Mouse (Mus musculus): ENCODE results near the gene Ptprm. TPM values are rescaled to one million over a fixed set of nuclear protein-coding genes. Genes with fewer than 3 reads are reported as not detected.

Gene Ptprm
- polyA plus RNA-seq, 1 experiment from 2014 or later = 11.2 TPM

DNA sequence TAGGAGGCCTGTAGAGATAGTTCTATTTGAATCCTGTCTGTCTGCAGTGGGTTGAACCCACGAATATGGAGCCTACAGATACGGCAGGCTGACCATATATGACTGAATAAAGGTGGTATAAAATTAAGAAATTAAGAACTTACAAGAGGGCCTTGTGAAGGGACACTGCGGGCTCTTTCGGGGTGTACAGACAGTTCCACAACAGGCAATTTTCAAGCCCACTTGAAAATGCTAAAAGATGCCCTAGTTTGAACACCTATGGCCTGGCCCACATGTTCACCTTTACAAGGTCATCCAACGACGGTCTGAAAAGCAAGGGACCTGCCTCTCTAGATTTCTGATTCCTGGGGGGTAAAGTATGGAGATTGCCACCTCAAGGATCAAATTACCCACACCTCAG, 168.3 kb downstream of the Ptprm start:
- no peaks in the 10 kb centered on the region for H3K9me3 ChIP-seq
- H3K4me2 ChIP-seq (replicated peaks) = no peak overlapping the region
- no peak overlapping the region for H3K27ac ChIP-seq
- no peaks in the 10 kb centered on the region for H3K36me3 ChIP-seq
- H3K9ac ChIP-seq = no peak overlapping the region
- WGBS = 84% methylated on average over 6 of the region's 6 CpGs
- H3K4me1 ChIP-seq (replicated peaks) = no peaks in the 10 kb centered on the region
- no peaks in the 10 kb centered on the region for H3K27me3 ChIP-seq (replicated peaks)
- no peak for ATAC-seq
- no peak overlapping the region for H3K4me3 ChIP-seq (replicated peaks)

DNA sequence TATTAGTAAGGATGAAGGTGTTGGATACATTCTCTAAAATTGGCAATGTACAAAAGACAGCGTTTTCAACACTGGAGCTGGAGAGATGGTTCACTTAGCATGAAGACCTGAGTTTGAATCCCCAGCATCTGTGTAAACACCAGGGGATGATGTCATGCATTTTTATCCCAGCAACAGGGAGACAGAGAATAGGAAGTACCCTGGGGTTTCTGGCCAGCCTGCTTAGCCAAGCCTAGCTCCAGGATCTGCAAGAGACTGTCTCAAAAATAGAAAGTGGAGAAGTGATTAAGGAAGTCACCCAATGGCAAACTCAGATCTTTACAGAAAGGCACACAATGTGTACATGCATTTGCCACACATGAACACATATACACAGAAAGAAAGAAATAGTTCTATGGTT, 174.8 kb downstream of the Ptprm start:
- ATAC-seq = no peak
- no peaks in the 10 kb centered on the region for H3K4me1 ChIP-seq (replicated peaks)

DNA sequence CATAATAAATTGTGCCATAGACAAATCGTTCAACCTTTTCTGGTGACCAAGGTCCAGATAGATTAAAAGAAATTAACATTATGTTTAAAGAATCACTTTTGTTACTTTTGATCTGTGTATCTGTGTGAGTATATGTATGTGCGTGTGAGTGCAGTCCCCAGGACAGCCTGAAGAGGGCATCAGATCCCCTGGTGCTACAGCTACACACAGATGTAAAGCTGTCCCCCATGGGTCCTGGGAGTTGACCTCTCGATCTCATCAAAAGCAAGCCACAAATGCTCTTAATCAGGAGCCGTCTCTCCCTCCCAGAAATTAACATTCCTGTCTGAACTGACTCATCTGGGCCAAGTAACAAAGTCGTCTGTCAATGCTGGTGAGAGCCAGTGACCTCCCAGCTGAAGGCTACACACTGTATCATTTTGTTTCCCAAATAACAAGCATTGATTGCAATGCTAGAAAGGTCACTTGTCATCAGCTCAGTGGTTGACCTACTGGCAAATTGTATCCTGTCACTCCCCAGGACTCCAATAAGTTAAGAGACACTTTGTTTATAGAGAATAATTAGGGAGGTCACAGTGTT, 175.5 kb downstream of the Ptprm start:
- ATAC-seq = no peak
- WGBS = 72% methylated on average over 5 of the region's 5 CpGs

More for the DNA sequence above, 174.8 kb downstream of the Ptprm start:
- no peak overlapping the region for H3K4me2 ChIP-seq (replicated peaks)
- 89% methylated on average over 1 of the region's 1 CpGs for WGBS
- no peak overlapping the region for H3K4me3 ChIP-seq (replicated peaks)
- no peaks in the 10 kb centered on the region for H3K27me3 ChIP-seq (replicated peaks)
- H3K9ac ChIP-seq = no peak overlapping the region
- no peaks in the 10 kb centered on the region for H3K9me3 ChIP-seq
- no peaks in the 10 kb centered on the region for H3K36me3 ChIP-seq
- no peak overlapping the region for H3K27ac ChIP-seq

DNA sequence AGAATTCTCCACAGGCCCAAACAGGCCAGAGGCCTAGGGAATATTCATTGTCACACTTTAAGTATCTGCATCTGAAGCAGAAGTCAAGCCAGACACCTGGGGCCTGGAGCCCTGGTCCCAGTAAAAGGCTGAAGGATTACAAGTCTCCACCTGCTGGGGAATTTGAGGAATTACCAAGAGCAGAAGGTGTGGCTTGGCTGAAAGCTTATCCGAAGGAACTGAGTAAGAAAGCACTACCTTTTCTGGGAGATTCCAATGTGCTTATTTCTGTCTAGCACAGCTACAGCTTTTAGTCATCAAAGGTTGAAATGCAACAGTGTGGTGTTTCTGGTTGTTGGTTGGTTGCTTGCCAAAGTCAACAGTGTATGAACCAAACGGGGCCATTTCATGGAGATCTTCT, 178.4 kb downstream of the Ptprm start:
- no peak for ATAC-seq
- H3K4me2 ChIP-seq (replicated peaks) = no peak overlapping the region
- 47% methylated on average over 2 of the region's 2 CpGs for WGBS

More for the DNA sequence above, 175.5 kb downstream of the Ptprm start:
- no peaks in the 10 kb centered on the region for H3K27me3 ChIP-seq (replicated peaks)
- H3K4me1 ChIP-seq (replicated peaks) = no peaks in the 10 kb centered on the region
- no peak overlapping the region for H3K9ac ChIP-seq
- H3K36me3 ChIP-seq = no peaks in the 10 kb centered on the region
- H3K9me3 ChIP-seq = no peaks in the 10 kb centered on the region
- H3K4me3 ChIP-seq (replicated peaks) = no peak overlapping the region
- H3K27ac ChIP-seq = no peak overlapping the region
- H3K4me2 ChIP-seq (replicated peaks) = no peak overlapping the region

DNA sequence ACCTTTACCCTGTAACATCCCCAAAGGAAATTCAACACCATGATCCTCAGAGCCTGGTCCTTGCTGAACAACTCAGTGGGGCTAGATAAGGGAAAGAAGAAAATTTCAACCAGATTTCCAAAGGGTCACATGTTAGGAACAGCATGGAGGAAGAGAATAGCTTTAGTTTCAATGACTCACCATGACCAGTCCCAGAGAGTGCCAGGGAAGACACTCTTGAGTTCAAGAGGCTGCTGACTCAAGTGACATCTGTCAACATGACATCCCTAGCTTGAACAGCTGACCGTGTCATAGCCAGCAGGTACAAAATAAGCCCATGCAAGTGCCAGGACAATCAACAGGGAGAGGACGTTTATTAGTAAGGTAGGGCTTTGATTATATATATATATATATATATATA, 182.9 kb downstream of the Ptprm start:
- H3K27me3 ChIP-seq (replicated peaks) = no peaks in the 10 kb centered on the region
- H3K4me1 ChIP-seq (replicated peaks) = no peaks in the 10 kb centered on the region
- H3K9me3 ChIP-seq = no peaks in the 10 kb centered on the region
- 88% methylated on average over 2 of the region's 2 CpGs for WGBS
- no peak for ATAC-seq
- no peak overlapping the region for H3K4me2 ChIP-seq (replicated peaks)
- no peaks in the 10 kb centered on the region for H3K36me3 ChIP-seq
- no peak overlapping the region for H3K4me3 ChIP-seq (replicated peaks)
- no peak overlapping the region for H3K9ac ChIP-seq
- no peak overlapping the region for H3K27ac ChIP-seq

More for the DNA sequence above, 178.4 kb downstream of the Ptprm start:
- Histone ChIP-seq H3K36me3 (no peaks in the 10 kb centered on the region), H3K27ac (no peak overlapping the region), H3K27me3 (replicated peaks) (no peaks in the 10 kb centered on the region), H3K9ac (no peak overlapping the region), H3K4me3 (replicated peaks) (no peak overlapping the region), H3K4me1 (replicated peaks) (no peaks in the 10 kb centered on the region), H3K9me3 (no peaks in the 10 kb centered on the region)

DNA sequence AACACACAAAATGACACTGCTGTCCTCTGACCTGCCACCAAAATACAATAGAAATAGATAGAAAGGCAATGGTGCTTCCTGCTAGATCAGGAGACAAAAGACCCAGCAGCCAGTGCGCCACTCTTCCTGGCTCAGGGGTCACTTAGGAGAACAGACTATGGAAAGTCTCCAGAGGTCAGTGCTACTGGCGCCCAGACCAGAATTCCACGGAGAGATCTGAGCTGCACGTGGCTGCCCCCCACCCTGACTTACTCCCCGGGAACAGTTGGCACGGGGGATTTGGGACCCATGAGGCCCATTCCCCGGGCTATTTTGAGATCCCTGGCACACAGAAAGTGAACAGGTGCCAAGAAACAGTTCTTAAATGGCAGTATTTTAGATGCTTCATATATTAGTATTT, 183.6 kb downstream of the Ptprm start:
- no peak overlapping the region for H3K9ac ChIP-seq
- no peak for ATAC-seq
- no peak overlapping the region for H3K27ac ChIP-seq
- no peaks in the 10 kb centered on the region for H3K36me3 ChIP-seq
- H3K4me3 ChIP-seq (replicated peaks) = no peak overlapping the region
- H3K4me2 ChIP-seq (replicated peaks) = no peak overlapping the region
- no peaks in the 10 kb centered on the region for H3K27me3 ChIP-seq (replicated peaks)
- no peaks in the 10 kb centered on the region for H3K4me1 ChIP-seq (replicated peaks)
- WGBS = 84% methylated on average over 7 of the region's 7 CpGs
- no peaks in the 10 kb centered on the region for H3K9me3 ChIP-seq

DNA sequence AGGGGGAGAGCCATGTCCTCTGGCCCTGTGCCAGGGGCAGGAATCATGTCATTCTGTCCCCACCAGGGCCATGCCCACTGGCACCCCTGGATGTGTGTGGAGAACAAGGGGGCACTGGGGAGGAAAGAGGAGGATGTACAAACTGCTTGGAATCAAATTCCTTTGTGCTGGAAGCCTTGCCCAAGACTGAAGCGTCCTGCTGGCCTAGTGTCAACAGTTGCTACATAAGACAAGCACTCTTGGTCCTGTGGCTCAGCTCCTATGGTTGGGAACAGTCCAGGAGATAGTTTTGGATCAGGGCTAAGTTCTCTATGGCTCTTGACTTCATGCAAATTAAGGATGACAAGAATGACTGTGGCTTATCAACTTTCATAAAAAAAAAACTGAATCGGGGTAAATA, 188.4 kb downstream of the Ptprm start:
- H3K9ac ChIP-seq = no peak overlapping the region
- ATAC-seq = no peak
- WGBS = 77% methylated on average over 2 of the region's 2 CpGs

DNA sequence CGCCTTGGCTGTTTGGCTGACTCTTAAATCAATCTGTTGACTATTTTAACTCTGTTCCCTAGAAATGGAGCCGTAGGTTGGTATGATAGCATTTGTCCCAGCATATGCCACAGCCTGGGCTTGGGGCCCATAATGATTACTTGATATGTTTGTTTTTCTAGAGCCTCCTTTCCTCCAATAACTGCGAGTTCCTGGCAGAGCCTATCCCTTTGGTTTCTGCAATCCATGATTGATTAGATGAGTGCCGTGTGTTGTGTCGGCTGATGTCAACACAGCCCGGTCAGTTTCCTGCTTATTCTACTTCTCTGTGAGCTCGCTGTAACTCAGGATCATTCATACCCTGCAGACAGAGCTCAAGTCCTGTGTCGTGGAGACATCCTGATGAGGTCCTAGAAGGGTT, 194.6 kb downstream of the Ptprm start:
- H3K4me2 ChIP-seq (replicated peaks) = no peak overlapping the region
- H3K4me3 ChIP-seq (replicated peaks) = no peak overlapping the region
- H3K36me3 ChIP-seq = no peaks in the 10 kb centered on the region
- ATAC-seq = no peak
- no peak overlapping the region for H3K27ac ChIP-seq
- no peaks in the 10 kb centered on the region for H3K4me1 ChIP-seq (replicated peaks)
- H3K9me3 ChIP-seq = no peaks in the 10 kb centered on the region
- no peak overlapping the region for H3K9ac ChIP-seq
- 53% methylated on average over 8 of the region's 8 CpGs for WGBS
- H3K27me3 ChIP-seq (replicated peaks) = no peaks in the 10 kb centered on the region

More for the DNA sequence above, 188.4 kb downstream of the Ptprm start:
- Histone ChIP-seq H3K27ac (no peak overlapping the region), H3K4me3 (replicated peaks) (no peak overlapping the region), H3K4me2 (replicated peaks) (no peak overlapping the region), H3K4me1 (replicated peaks) (no peaks in the 10 kb centered on the region), H3K9me3 (no peaks in the 10 kb centered on the region), H3K36me3 (no peaks in the 10 kb centered on the region), H3K27me3 (replicated peaks) (no peaks in the 10 kb centered on the region)

DNA sequence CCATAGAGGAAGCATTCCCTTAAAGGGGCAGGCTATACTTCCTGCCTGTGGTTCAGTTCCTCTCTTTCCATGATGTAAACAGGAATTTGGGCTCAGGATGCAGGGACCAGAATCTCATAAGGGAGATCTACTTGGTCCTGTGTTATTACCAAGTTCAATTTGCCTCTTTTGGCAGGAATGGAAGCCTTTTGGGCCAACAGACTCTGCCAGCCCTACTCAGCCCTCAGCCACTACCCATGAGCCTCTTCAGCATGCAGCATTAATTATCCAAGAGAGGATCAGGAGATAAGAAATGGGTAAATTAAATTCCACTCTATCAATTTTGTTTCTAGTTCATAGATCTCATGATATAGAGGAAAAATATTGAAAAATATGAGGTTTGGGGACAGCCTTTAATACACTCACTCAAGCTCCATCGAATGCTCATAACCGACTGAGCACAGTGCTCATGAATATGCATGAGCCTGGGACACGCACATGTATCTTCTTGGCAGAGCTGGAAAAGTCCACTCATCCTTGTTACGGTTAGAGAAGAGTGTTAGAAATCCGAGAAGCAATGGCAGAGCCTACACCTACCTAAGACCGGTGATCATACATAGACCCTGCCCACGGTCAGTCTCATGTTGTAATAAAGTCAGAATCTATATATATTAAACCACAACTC, 197.0 kb downstream of the Ptprm start:
- no peaks in the 10 kb centered on the region for H3K36me3 ChIP-seq
- H3K4me2 ChIP-seq (replicated peaks) = no peak overlapping the region
- no peaks in the 10 kb centered on the region for H3K27me3 ChIP-seq (replicated peaks)
- no peaks in the 10 kb centered on the region for H3K9me3 ChIP-seq
- no peak overlapping the region for H3K9ac ChIP-seq
- H3K4me3 ChIP-seq (replicated peaks) = no peak overlapping the region
- ATAC-seq = no peak
- no peaks in the 10 kb centered on the region for H3K4me1 ChIP-seq (replicated peaks)
- WGBS = 86% methylated on average over 7 of the region's 7 CpGs
- no peak overlapping the region for H3K27ac ChIP-seq

DNA sequence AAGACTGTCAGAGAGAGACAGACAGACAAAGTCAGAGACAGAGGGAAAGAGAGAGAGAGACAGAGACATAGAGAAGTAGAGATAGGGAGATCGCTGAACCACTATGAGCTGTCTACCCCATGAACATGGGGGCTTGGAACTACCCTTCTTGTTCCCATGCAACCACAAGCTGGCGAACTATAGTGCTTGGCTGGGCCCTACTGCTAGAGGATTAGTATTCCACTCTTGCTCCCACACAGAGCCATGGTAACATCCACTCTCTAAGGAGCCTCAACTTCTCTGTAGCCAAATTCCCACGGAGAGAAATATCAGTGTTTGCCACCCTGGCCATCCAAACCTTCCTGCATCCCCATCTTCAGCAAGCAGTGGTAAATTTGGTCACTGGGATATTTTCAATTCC, 202.0 kb downstream of the Ptprm start:
- no peak overlapping the region for H3K4me3 ChIP-seq (replicated peaks)
- H3K9ac ChIP-seq = no peak overlapping the region
- no peaks in the 10 kb centered on the region for H3K9me3 ChIP-seq
- no peak overlapping the region for H3K4me2 ChIP-seq (replicated peaks)
- H3K36me3 ChIP-seq = no peaks in the 10 kb centered on the region
- ATAC-seq = no peak
- 81% methylated on average over 3 of the region's 3 CpGs for WGBS
- H3K4me1 ChIP-seq (replicated peaks) = no peaks in the 10 kb centered on the region
- H3K27ac ChIP-seq = no peak overlapping the region
- H3K27me3 ChIP-seq (replicated peaks) = no peaks in the 10 kb centered on the region

DNA sequence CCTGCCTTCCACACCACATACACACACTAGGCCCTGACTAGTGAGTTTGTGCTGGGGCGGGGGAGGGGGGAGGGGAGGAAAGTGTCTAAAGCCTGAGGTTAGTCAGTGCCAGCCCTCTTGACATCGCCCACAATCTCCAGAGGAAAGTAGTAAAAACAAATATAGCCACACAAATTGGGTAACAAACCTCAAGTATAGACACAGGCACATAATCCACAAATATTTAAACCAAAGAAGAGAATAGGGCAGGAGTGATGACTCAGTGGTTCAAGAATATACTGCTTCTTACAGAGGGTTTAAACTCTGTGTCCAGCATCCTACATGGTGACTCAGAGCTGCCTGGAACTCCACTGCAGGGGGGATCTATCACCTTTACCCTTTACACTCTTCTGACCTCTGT, 203.8 kb downstream of the Ptprm start:
- no peak for ATAC-seq
- no peaks in the 10 kb centered on the region for H3K36me3 ChIP-seq
- H3K9ac ChIP-seq = no peak overlapping the region
- WGBS = 81% methylated on average over 2 of the region's 2 CpGs
- H3K27ac ChIP-seq = no peak overlapping the region
- no peaks in the 10 kb centered on the region for H3K27me3 ChIP-seq (replicated peaks)
- no peak overlapping the region for H3K4me2 ChIP-seq (replicated peaks)
- no peak overlapping the region for H3K4me3 ChIP-seq (replicated peaks)
- no peaks in the 10 kb centered on the region for H3K9me3 ChIP-seq
- no peaks in the 10 kb centered on the region for H3K4me1 ChIP-seq (replicated peaks)

DNA sequence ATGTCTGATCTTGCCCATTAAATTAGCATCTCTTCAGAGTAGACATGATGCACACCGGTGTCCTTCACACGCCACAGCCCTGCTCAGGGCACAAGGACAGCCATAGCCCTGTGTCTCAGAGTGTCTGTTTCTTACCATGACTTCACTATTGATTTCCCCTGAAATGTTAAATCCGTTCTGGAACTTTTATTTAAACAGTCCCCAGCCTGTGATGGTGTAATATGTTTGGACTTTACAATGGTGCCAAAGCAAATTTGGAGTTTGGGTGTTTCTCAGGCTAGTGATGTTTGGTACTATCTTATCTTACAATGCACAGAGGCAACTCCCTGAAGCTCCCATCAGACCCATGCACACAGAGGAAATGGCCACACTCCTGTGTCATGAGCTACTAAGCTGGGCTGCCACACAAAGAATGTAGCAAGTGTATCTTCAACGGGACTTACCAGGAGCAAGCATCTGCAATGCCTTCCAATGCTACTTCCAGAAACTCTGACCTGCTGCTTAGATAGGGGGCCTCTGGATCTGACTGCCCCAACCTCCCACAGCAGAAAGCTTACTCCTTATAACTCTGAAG, 212.0 kb downstream of the Ptprm start:
- Histone ChIP-seq H3K4me2 (replicated peaks) (no peak overlapping the region), H3K27ac (no peak overlapping the region), H3K4me3 (replicated peaks) (no peak overlapping the region), H3K9ac (no peak overlapping the region), H3K27me3 (replicated peaks) (no peaks in the 10 kb centered on the region), H3K36me3 (no peaks in the 10 kb centered on the region), H3K4me1 (replicated peaks) (no peaks in the 10 kb centered on the region), H3K9me3 (no peaks in the 10 kb centered on the region)
- 71% methylated on average over 4 of the region's 4 CpGs for whole genome bisulfite sequencing
- ATAC-seq = no peak

DNA sequence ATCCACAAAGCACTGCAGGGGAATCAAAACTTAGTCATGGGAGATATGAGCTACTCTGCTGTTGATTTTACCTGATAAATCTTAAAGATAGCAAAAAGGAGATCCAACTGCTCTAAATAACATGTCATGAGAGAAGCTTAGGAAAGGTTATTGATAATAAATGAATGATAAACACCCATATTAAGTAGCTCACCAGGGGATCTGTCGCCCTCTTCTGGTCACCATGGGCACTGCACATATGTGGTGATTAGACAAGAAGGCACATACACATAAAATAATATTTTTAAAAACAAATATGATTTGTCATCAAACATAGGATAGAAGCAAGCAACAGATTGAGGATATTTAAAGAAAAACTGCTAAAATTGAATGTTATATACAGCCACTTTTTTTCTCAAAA, 213.8 kb downstream of the Ptprm start:
- H3K27me3 ChIP-seq (replicated peaks) = no peaks in the 10 kb centered on the region
- no peak overlapping the region for H3K9ac ChIP-seq
- no peak for ATAC-seq
- H3K4me1 ChIP-seq (replicated peaks) = no peaks in the 10 kb centered on the region
- WGBS = 25% methylated on average over 1 of the region's 1 CpGs
- H3K36me3 ChIP-seq = no peaks in the 10 kb centered on the region
- no peak overlapping the region for H3K4me2 ChIP-seq (replicated peaks)
- H3K27ac ChIP-seq = no peak overlapping the region
- no peak overlapping the region for H3K4me3 ChIP-seq (replicated peaks)
- no peaks in the 10 kb centered on the region for H3K9me3 ChIP-seq

All from intestine, embryonic 15.5 days (tissue).